Mouse (Mus musculus) right cerebral cortex, postnatal 10 days (tissue): Measurements from ENCODE around the gene Slc26a8.
A peak's percentile ranks its signal among the peaks of the same experiment; 100 is the strongest.

Experiments used
- DNase-seq, 2 experiments: peaks; one replicate each; pipeline ENCODE4 v3.0.0; 2021; ENCODE audit warnings: low spot score in 2 of 2

Slc26a8 gene

DNA sequence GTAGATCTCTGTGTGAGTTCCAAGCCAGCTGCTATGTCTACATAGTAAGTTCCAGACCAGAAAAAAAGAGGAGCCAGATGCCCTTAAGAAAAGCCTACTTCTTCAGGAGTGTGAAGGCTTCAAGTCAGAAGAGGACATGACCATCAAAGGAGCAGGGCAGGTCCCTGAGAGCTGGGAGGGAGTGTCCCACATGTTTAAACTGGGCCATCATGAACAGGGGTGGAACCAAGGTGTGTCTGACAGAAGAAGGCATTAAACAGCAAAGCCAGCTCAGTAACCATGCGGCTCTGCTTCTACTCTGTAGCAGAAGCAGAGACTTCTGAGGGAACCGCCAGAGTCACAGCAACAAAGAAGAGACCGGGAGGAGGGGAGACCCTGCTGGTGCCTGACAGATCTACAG, 46.3 kb downstream of the Slc26a8 start:
- DNase-seq, result no peak

DNA sequence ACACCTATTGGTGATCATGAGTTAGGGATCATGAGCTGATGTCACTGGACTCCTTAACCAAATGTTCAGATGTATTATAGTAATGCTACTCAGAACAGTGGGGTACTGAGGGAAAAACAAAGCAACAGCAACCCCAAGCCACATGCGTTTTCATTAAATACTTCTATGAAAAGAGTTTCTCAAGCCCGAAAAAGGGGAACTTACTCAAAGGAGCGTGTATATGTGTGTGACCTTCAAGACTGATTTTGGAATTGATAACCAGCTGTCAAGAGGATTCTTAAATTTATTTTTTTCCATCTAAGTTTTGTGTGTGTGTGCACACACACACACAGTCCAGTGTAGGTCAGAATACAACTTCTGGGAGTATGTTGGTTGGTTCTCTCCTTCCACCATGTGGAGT, 49.9 kb downstream of the Slc26a8 start:
- no peak for DNase-seq

DNA sequence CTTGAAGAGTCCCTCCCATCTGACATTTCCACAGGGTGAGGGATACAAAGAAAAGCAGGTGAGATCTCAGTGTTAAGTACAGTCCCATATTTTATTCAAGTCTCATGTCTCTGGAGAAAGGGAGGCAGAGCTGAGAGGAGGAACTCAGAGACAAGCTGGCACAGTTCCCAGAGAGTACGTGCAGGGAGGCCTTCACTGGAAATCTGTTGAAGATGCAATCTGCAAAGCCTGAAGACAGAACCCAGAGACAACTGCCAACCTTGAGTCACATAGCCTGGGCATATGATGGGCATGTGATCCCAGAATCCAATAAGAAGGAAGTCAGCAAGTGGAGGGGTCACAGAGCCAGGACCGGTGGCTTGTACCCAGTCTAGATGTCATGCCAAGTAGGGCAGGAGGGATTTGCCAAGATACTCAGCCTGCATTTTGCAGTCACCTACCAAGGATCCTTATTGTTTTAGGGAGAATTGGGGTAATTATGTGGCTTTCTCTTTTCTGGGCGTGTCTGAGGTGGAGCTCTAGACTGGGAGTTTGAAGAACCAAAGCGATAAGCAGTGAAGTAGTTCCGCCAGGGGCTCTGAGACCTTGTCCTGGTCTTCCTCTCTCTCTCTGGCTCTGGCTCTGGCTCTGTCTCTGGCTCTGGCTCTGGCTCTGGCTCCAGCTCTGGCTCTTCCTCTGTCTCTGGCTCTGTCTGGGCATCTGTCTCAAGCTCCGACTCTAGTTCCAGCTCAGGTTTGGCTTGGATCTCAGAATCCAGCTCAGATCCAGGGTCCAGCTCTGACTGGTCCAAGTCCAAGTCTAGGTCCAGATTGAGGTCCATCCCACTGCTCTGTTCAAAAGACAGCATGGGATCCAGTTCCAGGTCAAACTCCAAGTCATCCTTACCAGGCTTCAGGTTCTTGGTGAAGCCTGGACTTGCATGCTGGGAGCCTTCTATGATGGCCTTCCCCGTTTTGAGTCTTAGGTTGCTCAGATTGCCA, 52.0 kb downstream of the Slc26a8 start:
- peak; percentile 83 to 88 for DNase-seq

DNA sequence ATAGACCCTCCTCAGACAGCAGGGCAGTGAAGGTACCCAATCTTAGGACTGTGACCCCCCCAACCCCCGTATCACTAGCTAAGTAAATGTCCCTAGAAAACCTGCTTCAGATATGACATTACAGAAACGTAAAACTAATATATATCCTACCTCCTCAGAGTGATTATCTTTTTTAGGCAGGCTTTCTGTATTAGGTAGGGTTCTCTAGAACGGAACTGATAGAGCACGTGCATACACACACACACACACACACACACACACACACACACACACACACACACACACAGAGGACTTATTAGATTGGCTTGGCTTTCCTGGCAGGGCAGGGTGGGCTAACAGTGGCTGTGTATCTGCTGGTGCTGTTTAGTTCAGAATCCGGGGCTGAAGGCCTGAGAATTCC, 54.2 kb downstream of the Slc26a8 start:
- no peak for DNase-seq

DNA sequence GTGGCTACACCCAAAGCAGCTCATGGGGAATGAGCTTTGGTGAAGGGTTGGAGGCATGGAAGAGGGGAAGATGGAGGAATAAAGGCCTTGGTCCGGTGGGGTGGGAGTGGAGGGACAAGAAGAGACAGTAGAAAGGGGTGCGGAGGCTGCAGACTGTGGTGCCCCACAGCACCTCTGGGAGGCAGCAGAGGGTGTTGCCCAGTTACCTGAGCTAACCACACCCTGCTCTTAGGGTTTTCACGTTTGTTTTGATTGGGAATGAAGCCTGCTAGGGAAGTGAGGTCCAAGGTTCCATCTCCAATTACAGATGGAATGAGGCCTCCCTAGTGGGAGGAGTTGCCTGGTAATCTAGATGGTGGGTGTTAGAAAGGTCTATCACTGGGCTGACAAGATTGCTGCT, 60.9 kb downstream of the Slc26a8 start:
- DNase-seq, result no peak

DNA sequence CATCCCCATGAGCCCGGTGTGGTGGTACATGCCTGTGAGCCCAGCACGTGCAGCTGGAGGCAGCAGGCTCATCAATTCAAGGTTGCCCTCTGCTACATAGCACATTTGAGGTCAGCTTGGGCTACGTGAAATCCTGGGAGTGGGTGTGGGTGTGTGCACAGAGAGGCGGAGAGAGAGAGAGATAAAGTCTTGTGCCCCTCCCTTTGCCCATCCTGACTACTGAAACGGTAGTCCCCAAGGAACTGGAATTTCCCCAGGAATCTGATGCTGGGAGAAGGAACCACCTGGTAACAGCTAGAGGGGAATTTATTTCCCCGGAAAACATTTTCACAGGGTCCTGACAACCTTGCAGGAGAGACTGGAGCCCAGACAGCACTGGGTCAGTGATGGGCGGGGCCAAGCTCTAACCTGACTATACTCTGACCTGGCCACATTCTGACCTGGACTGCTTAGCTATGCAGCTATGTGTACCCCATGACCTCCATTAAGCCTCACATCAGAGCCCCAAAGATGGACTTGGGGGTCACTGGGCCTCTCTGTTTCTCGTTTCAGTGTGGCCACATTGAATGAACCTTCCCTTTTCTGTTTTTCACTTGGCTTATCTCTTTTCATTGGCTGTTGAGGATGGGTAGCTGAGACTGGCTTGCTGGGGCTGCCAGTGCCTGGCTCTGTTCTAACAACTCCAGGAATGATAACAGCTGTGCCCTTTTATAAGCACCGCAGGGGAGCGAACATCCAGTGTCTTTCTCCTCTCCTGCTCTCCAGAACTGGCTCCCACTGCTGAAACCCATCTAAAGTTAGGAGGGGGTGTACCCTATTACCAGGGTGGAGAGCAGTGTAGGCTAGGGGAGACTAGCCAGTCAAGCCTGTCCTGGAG, 61.5 kb downstream of the Slc26a8 start:
- DNase-seq, result no peak

DNA sequence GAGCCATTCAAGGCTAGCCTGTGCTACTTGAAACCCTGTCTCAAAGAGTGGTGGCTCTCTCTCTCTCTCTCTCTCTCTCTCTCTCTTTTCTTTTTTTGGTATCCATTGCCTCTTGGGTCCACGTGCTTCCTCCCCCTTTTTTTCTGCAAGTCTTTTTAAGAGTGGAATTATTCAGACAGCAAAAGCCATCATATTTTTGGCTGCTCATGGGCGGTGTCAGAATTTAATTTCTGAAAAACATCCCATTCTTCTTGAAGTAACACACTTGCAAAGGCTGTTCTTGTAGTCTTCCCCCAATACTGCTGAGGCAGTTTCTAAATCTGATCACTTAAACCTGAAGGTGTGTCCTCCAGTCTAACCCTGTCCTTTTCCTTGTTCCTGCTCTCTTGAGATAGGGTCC, 63.1 kb downstream of the Slc26a8 start:
- peak in 1 of 2 experiments; percentile 53 for DNase-seq

DNA sequence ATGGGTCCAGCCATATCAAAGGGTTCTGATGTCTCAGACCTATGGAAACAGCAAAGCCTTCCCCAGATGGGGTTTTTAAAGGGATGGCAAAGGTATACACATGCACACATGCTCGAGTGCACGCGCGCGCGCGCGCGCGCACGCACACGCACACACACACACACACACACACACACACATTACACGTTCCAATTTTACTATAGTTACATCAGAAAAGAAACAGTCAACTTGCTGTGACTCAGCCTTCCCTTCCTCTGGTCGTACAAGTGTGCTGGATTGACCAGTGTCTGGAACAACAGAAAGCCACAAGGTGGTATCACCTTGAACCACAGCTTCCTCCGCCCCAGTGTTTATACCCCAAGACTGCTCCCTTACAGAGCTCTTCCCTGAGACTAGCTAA, 64.7 kb downstream of the Slc26a8 start:
- no peak for DNase-seq

DNA sequence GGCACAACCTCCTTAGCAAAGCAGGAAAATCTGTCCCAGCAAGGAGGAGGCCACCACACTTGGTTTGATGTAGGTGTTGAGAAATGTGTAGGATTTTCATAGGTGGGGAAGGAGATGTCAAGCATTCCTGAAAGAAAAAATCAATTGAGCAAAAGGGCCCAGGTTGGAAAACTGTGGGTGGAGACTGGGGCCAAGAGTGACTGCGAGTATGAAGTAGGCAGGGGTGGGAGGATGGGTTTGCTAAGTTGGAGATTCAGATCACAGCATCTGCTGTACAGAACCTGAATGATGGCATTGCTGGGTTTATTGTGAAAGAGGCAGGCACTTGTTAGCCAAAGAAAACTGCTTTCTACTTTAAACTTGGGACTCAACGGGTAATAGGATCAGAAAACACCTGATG, 65.2 kb downstream of the Slc26a8 start:
- no peak for DNase-seq

DNA sequence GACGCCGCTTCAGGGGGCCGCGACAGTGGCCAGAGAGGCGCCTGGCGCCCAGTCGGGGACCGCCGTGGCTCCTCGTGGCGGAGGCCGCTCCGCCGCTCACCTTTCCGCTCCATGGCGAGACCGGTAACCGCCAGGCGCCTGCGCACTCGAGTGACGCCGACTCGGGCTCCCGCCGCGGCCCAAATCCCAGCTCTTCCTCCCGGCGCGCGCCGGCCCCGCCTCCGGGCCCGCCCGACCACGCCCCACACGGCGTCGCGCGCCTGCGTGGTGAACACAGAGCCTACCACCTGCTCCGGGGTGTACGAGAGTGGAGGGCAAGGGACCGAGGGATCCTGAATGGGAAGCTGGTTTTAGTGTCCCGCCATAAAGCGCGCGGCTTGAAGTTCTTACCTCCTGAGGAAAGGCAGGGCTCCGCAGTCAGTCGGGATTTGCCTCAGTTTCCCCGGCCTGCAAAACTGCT, 67.7 kb downstream of the Slc26a8 start, which contains the start of gene Srpk1:
TSS of gene Srpk1 (minus strand) at position 410 of the 460 bp plus-strand sequence.
- peak; percentile 94 to 95 for DNase-seq

DNA sequence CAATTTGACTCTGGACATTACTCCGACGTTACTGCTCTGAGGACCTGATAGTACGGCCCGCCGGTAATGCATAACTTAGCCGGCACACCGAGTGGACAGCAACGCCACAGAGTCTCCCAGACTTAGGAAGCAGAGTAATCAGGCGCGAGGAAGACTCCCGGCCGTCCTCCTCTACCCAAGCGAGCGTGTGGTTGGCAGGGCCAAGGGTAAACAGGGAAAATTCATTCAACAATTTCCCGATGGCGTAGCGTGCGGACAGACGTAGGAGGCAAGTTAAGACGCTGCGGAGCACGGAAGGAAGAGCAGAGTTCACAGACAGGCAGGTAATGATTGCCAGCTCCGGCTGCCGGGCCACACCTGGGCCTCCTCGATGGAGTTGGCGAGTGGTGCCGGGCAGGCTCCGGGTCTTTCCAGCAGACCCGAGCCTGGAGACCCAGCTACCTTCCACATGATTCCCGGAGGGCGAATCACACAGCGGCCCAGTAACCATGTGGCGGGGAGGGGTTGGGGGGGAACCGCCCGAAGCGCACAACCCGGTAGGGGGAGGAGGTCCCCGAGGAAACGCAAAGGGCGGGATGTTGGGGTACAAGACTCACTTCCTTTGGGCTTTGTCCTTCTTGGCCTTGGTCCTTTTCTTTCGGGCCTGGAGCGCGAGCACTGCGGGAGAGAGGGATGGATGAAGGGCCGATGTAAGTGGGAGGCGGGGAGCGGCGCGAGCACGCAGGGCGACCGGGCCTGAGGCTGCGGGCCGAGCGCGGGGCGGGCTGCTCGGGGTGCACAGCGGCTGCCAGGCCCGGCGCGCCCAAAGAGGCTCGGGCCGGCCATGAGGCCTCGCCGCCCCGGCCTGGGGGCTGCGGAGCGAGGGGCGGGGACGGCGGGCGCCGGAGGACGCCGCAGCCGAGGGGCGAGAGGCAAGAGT, 68.4 kb downstream of the Slc26a8 start:
- peak; percentile 76 to 82 for DNase-seq

DNA sequence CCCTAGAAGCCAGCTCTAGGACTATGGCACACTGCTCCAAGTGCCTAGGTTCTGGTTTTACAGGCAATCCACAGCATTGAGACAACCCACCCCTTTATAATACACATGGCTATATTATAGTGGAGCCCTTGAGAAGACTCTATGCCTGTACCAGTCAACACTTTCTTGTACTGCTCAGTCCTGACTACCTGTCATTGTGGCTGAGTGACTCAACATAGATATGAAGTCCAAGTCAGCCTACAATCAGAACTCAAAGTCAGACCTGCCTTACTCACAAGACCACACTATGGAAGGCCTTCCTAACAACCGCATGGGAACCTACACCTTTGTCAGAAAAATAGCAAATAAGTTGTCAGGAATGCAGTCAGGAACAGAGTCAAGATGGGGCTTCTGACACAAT, 71.3 kb downstream of the Slc26a8 start:
- DNase-seq, result no peak

DNA sequence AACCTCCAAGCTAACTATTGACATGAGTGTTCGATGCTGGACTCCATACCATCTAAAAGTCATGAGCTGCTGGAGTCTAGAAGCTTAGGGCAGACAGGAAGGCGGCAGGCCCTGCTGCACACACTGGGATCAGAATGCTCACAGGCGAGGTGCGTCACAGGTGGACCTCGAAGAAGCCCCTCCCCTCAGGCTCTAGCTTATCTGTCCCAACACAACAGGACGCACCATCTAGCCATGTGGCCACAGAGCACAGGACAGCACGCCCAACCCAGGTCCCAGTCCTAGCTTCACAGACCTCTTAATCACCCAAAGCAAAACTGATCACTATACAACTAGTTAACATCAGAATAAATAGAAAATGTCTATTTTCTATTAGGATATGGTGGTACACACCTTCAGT, 71.9 kb downstream of the Slc26a8 start:
- DNase-seq, result no peak

DNA sequence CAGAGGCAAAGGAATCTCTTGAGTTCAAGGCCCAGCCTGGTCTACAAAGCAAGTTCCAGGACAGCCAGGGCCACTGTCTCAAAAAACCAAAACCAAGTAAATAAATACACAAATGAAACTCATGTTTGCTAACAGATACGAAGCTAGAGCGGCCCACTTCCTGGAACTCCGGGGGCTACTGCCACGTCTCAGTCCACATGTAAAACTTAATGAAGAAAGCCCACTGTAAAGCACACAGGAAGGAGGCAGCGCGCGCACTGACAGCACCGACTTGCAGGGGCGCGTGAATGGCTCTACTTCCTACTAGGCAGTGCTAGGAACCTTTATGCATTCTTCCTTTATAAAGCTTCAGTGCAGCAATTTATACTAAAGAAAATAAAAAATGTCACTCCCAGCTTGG, 72.4 kb downstream of the Slc26a8 start:
- no peak for DNase-seq

DNA sequence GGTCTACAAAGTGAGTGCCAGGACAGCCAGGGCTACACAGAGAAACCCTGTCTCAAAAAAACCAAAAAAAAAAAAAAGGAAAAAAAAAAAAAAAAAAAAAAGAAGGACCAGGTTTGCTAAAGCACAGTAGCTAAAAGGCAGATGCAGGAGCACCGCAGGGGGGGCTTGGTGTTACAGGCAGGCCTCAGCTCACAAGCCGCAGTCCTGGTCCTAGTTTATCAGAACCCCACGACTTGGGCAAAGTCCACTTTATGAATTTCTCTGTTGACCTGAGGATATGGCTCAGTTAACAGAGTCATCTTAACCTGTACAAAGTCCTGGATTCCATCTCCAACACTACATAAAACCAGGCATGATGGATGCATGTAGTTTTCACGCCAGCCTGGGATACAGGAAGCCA, 74.7 kb downstream of the Slc26a8 start:
- no peak for DNase-seq

DNA sequence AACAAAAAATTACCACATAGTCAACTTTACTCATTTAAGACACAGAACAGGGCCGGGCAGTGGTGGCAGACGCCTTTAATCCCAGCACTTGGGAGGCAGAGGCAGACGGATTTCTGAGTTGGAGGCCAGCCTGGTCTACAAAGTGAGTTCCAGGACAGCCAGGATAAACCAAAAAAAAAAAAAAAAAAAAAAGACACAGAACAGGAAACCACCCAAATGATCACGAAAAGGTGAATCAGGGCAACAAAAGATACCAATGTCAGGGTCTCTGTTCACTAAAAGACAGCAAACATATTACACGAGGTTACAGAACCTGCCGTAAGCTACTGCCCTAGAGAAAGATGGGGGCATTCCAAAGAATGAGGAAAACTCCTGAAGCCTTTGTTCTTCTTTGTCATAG, 76.9 kb downstream of the Slc26a8 start:
- DNase-seq, result no peak

DNA sequence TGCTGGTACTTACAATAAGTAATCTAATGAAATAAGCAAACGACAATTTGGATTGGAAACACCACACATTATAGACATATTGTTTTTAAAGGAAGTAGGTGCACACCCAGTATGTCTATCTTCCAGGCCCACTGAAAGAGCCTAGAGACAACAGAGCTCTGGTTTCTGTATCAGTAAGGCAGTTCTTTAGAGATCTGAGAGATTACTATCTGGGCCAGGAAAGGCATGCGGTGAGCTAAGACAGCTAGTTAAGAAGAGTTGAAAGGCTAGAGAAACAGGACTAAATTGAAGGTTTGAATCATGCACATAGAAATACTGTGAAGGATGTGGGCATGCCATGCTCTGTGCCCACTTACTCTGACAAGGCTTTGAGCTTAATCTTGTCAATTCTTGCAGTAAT, 77.4 kb downstream of the Slc26a8 start:
- no peak for DNase-seq

DNA sequence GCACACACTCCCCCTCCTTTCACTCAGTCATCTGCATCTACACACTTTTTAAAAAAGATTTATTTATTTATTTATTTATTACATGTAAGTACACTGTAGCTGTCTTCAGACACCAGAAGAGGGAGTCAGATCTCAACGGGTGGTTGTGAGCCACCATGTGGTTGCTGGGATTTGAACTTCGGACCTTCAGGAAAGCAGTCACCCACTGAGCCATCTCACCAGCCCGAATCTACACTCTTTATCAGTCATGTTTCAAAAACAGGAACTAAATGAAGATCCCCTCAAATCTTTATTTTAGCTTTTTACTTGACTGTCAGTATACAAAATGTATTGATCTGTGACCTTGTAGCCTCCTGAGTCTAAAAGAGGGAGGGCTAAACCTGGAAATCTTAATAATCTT, 80.5 kb downstream of the Slc26a8 start:
- DNase-seq, result no peak

DNA sequence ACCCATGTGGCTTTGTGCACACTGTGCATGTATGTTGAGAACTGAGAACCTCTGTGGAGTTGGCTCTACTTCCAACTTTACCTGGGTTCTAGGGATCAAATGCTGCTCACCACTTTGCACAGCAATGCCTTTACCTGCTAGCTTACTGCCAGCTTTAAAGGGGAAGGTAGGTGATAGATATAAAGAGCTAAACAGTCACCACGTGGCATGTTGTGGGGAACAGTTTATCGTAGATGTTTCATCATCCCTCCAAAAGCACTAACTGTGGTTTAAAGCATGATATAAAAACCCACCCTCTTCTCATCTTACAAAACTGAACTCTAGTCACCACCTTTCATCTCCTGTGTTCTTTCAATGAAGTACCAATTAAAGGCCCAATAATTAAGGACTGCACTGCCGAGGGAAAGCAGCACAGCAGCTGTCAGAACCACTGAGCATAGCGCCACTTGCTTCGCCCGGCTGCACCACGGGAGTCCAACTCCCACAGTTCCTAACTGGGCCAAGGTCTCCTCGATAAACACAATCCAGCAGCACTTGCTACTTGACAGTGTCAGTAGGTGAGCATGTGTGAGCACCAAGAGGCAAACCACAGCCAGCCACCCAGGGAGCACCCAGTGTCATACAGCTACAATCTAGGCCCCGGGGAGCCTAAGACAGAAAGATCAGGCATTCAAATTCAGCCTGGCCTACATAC, 88.3 kb downstream of the Slc26a8 start:
- no peak for DNase-seq

DNA sequence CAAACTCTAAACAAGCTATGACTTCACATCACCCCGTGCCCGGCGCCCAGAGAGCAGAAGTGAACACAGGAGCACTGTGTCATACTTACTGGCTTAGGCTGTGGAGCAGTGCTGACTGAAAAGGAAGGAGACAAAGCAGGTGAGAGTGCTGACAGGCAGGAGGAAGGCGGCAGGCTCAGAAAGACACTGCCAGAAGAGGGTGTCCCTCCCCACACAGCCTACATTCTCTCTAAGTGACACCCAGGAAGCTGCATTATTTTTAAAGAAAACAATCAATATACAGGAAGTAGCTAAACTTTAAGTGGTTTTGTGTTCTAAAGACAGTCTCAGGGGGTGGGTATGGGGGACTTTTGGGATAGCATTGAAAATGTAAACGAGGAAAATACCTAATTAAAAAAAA, 89.3 kb downstream of the Slc26a8 start:
- DNase-seq, result no peak

DNA sequence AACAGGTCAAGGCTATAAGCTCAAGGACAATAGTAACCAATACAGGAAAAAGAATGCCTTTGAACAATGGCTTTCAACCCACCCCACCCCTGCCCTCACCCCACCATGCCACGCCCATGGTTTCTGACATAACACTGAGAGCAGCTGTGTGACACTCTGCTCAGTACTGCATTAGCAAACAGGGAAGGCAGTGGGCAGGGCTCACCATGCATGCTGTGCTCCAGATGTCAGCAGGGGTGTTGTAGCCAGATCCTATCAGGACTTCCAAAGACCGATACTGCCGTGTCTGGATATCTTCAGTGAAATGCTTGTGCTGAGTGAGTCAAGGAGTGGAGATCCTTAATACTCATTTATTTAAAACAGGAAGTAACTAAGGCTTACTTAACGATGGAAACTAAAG, 96.1 kb downstream of the Slc26a8 start:
- DNase-seq, result no peak
